Mouse (Mus musculus) macrophage (primary cell): Measurements from ENCODE around the gene Itih1. TPM values are rescaled to one million over a fixed set of nuclear protein-coding genes. Genes with fewer than 3 reads are reported as not detected.

Source experiments
- H3K27ac ChIP-seq: fragments of 350-480 bp; formaldehyde crosslinking; 2 replicates; pipeline ENCODE4 v1.9.0; 2021
- H3K36me3 ChIP-seq: fragments of 350-480 bp; formaldehyde crosslinking; 2 replicates; pipeline ENCODE4 v1.9.0; 2021; ENCODE audit errors: inconsistent target
- H3K4me3 ChIP-seq: fragments of 350-480 bp; formaldehyde crosslinking; 2 replicates; pipeline ENCODE4 v1.9.0; 2021; ENCODE audit errors: inconsistent target
- H3K79me2 ChIP-seq: fragments of 350-480 bp; formaldehyde crosslinking; 2 replicates; pipeline ENCODE4 v1.9.0; 2021; ENCODE audit errors: inconsistent target
- WGBS: methylation state at CpG from one replicate; pipeline ENCODE4 v1.1.7; 2026; ENCODE audit warnings: inconsistent platforms; ENCODE audit not compliant: missing documents; 5-methylcytosine and 5-hydroxymethylcytosine counted together
- polyA plus RNA-seq: library from polyadenylated mRNA; stranded (reverse); fragments of 250-400 nt; gene quantifications from 3 replicates; pipeline ENCODE4 v1.2.4, GENCODE M21; 2018; ENCODE audit warnings: inconsistent platforms

The Itih1 gene
- polyA plus RNA-seq, 1 experiment from 2014 or later = not detected

GRCm38 (mm10) chr14:30923375-30924105 lies 19.5 kb downstream of the Itih1 start, which contains the start of gene Itih3:
Gene Itih3 (minus strand): TSS chr14:30923760.
- Histone ChIP-seq H3K79me2 (no peaks in the 10 kb centered on the region), H3K4me3 (no peak within 1 kb of the TSS), H3K36me3 (no peaks in the 10 kb centered on the region), H3K27ac (no peak within 1 kb of the TSS)
- 61% methylated on average over 4 of the region's 6 CpGs for WGBS

- no peaks in the 10 kb centered on the region for H3K36me3 ChIP-seq
- WGBS = 76% methylated on average over 8 of the region's 8 CpGs
- no peaks in the 10 kb centered on the region for H3K79me2 ChIP-seq
- H3K27ac ChIP-seq = no peak overlapping the region
- H3K4me3 ChIP-seq = no peak overlapping the region
These were observed 20.9 kb downstream of the Itih1 start for GRCm38 (mm10) chr14:30922053-30922670.

GRCm38 (mm10) chr14:30916516-30916915 lies 26.6 kb downstream of the Itih1 start:
- no peaks in the 10 kb centered on the region for H3K36me3 ChIP-seq
- no peak overlapping the region for H3K27ac ChIP-seq
- H3K79me2 ChIP-seq = no peaks in the 10 kb centered on the region
- no peak overlapping the region for H3K4me3 ChIP-seq
- 69% methylated on average over 1 of the region's 1 CpGs for WGBS

GRCm38 (mm10) chr14:30913404-30913803 lies 29.7 kb downstream of the Itih1 start:
- WGBS = 87% methylated on average over 5 of the region's 5 CpGs
- Histone ChIP-seq H3K79me2 (no peaks in the 10 kb centered on the region), H3K36me3 (no peaks in the 10 kb centered on the region), H3K4me3 (no peak overlapping the region), H3K27ac (no peak overlapping the region)

- Histone ChIP-seq H3K27ac (no peak overlapping the region), H3K36me3 (no peaks in the 10 kb centered on the region), H3K4me3 (no peak overlapping the region), H3K79me2 (no peaks in the 10 kb centered on the region)
- 87% methylated on average over 8 of the region's 8 CpGs for WGBS
These were observed 30.4 kb downstream of the Itih1 start for GRCm38 (mm10) chr14:30912641-30913040.

- H3K79me2 ChIP-seq = no peaks in the 10 kb centered on the region
- H3K4me3 ChIP-seq = no peak overlapping the region
- H3K36me3 ChIP-seq = no peaks in the 10 kb centered on the region
- H3K27ac ChIP-seq = no peak overlapping the region
- WGBS = 85% methylated on average over 8 of the region's 8 CpGs
These were observed 31.9 kb downstream of the Itih1 start for GRCm38 (mm10) chr14:30911141-30911540.

- Histone ChIP-seq H3K4me3 (no peak overlapping the region), H3K79me2 (no peaks in the 10 kb centered on the region), H3K27ac (no peak overlapping the region), H3K36me3 (no peaks in the 10 kb centered on the region)
- 57% methylated on average over 3 of the region's 3 CpGs for WGBS
These were observed 35.2 kb downstream of the Itih1 start for GRCm38 (mm10) chr14:30907814-30908265.

- Histone ChIP-seq H3K4me3 (no peak overlapping the region), H3K27ac (no peak overlapping the region), H3K36me3 (no peaks in the 10 kb centered on the region), H3K79me2 (no peaks in the 10 kb centered on the region)
- WGBS = 93% methylated on average over 6 of the region's 6 CpGs
These were observed 37.1 kb downstream of the Itih1 start for GRCm38 (mm10) chr14:30906001-30906400.

GRCm38 (mm10) chr14:30904307-30904706 lies 38.8 kb downstream of the Itih1 start:
- Histone ChIP-seq H3K4me3 (no peak overlapping the region), H3K36me3 (no peaks in the 10 kb centered on the region), H3K27ac (no peak overlapping the region), H3K79me2 (no peaks in the 10 kb centered on the region)
- 85% methylated on average over 8 of the region's 8 CpGs for WGBS

GRCm38 (mm10) chr14:30903036-30903435 lies 40.1 kb downstream of the Itih1 start:
- H3K79me2 ChIP-seq = no peaks in the 10 kb centered on the region
- no peak overlapping the region for H3K4me3 ChIP-seq
- WGBS = 28% methylated on average over 2 of the region's 3 CpGs
- no peaks in the 10 kb centered on the region for H3K36me3 ChIP-seq
- H3K27ac ChIP-seq = no peak overlapping the region

GRCm38 (mm10) chr14:30902628-30903027 lies 40.5 kb downstream of the Itih1 start:
- no peaks in the 10 kb centered on the region for H3K79me2 ChIP-seq
- H3K4me3 ChIP-seq = no peak overlapping the region
- no peaks in the 10 kb centered on the region for H3K36me3 ChIP-seq
- 87% methylated on average over 5 of the region's 5 CpGs for WGBS
- H3K27ac ChIP-seq = no peak overlapping the region

GRCm38 (mm10) chr14:30899972-30900371 lies 43.1 kb downstream of the Itih1 start:
- Histone ChIP-seq H3K79me2 (no peaks in the 10 kb centered on the region), H3K4me3 (no peak overlapping the region), H3K36me3 (no peaks in the 10 kb centered on the region), H3K27ac (no peak overlapping the region)
- WGBS = 80% methylated on average over 3 of the region's 3 CpGs

- no peak overlapping the region for H3K27ac ChIP-seq
- H3K36me3 ChIP-seq = no peaks in the 10 kb centered on the region
- H3K79me2 ChIP-seq = no peaks in the 10 kb centered on the region
- 10% methylated on average over 6 of the region's 9 CpGs for WGBS
- H3K4me3 ChIP-seq = no peak overlapping the region
These were observed 54.8 kb downstream of the Itih1 start for GRCm38 (mm10) chr14:30888271-30888732.

GRCm38 (mm10) chr14:30886204-30886603 lies 56.9 kb downstream of the Itih1 start, which contains the start of gene Itih4:
Gene Itih4 (plus strand): TSS chr14:30886476.
- no peak within 1 kb of the TSS for H3K27ac ChIP-seq
- H3K4me3 ChIP-seq = no peak within 1 kb of the TSS
- no peaks in the 10 kb centered on the region for H3K36me3 ChIP-seq
- H3K79me2 ChIP-seq = no peaks in the 10 kb centered on the region
- WGBS = 100% methylated on average over 3 of the region's 3 CpGs

- H3K27ac ChIP-seq = no peak overlapping the region
- H3K4me3 ChIP-seq = no peak overlapping the region
- H3K36me3 ChIP-seq = no peaks in the 10 kb centered on the region
- 33% methylated on average over 2 of the region's 3 CpGs for WGBS
- H3K79me2 ChIP-seq = no peaks in the 10 kb centered on the region
These were observed 57.8 kb downstream of the Itih1 start for GRCm38 (mm10) chr14:30885298-30885697.
